Mouse (Mus musculus) NIH3T3 (cell line): ENCODE measurements around the gene Dach1.
A peak's percentile ranks its signal among the peaks of the same experiment; 100 is the strongest.

Experiments
- DNase-seq: peaks from one replicate; pipeline ENCODE4 v3.0.0-alpha.2; 2012; ENCODE audit warnings: low read depth

Dach1 gene

DNA sequence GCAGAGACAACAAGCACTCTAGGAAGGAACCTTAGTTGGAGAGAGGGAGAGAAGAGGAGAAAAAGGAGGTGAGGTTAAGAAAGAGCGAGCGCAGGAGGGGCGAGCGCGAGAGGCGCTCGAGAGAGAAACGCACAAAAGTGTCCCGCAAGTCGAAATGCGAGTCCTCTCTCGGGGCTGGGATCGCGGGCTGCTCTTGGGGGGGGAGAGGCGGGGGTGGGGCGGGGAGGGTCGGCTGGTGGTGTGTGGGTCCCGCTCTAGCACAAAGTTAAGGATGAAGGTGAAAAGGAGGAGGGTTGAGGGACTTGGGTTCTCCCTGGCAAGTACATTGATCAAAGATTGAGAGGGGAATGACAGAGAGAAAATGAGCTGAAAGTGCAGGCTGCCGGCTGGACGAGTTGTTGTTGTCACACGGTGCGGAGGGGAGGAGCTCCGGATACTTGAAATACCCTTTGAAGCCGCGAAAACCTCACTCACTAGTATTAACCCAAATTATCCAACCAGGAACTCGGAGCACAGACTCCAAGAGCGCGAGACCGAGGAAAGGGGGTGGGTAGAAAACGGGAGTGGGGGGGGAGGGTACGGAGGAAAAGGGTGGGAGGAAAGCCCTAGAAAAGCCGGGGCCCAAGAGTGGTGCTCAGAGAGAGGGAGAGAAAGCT, at the start of gene Dach1:
Gene Dach1, minus strand, starts transcription at position 345 of the 656 bp plus-strand sequence.
- DNase-seq: peak; percentile 4

DNA sequence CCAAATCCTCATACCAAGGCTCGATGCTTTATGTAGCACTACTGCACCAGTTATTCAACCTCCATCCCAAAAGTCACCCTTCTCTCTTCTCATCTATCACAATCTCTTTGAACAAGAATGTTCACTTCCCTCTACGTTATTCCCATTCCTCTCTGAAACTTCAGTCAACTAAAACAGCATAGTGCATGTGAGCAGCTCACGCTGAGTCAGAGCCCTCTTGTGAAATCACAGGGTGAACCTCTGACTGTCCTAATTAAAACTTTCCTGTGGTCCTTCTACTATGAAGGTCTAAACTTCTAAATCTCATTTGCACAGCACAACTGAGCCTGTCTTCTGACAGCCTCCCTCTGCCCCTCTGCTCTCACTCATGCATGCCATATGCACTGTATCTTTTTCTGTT, 30.5 kb upstream of the Dach1 start:
- no peak for DNase-seq

DNA sequence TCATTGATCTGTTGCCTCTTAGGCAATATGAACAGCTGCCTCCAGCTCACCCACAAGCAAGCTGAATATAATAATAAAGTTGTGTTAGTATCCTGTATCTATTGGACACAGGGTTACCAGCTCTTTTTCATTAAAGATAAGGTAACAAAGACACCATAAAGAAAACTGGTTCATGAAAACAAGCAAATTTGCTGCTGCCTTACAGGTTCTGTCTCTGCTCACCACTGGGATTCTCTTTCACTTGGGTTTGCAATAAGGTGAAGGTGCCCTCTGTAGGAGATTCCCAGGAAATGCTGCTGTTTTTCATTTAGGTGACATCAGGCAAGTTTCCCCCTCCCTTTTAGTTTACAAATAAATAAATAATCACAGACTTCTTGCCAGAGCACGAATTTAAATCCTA, 12.0 kb upstream of the Dach1 start:
- DNase-seq: peak; percentile 15

DNA sequence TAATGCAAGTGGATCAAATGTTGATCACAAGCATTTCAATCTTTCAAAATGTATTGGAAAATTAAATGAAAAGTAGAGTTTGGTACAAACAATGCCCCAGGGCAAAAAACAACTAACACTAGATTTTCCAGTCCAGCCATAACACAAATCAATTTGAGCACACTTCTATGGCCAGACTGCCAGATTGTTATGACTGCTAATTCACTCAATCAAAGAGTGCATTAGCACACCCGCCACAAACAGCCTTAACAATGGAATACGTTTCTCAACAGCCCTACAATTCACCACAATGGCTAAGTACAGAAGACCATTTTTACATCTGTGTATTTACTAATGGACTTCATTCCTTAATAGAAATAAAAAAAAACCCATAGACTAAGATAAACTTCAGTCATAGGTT, 4.3 kb upstream of the Dach1 start:
- DNase-seq: no peak

DNA sequence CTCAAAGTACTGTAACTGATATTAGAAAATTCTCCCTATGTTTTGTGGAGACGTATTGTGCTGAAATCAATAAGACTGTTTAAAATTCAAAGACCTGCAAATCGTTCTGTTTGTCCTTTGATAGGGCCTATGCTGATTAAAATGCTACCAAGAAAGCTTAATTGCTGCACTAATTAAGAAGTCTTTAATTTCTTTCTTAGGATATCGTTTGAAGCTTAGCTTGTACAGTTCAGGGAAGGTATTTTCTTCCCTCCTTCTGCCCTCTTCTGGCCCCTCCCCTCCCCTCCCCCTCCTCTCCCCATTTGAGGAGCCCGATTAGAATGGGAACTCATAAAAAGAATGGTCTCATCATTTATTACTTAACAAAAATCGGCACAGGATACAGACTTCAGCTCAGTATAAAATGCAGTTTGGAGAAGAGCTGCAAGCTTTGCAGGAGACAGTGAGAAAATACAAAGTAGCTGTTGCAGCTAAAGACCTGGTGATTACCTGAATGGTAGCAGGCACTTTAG, 2.9 kb upstream of the Dach1 start:
- DNase-seq: no peak

GRCm38 (mm10) chr14:98171861-98172260, 2.3 kb upstream of the Dach1 start:
- no peak for DNase-seq

DNA sequence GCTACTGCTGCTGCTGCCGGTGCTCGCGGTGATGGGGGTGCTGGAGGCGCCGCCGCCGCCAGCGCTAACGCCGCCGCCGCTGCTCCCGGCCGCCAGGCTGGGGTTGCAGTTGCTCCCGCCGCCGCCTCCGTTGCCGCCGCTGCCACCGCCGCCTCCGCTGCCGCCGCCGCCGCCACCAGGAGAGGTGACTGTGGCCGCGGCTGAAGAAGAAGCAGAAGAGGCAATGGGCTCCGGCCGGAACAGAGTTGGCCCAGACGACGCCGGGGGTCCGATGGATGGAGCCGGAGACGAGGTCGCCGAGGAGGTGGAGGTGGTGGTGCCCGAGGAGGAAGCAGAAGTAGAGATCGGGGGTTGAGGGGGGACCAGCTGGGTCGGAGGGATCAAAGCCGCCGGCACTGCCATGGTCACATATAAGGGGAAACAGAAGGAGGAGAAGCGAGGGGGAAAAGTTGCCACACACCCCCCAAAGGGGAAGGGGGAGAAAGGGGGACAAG, 610 bp downstream of the Dach1 start:
- no peak for DNase-seq

DNA sequence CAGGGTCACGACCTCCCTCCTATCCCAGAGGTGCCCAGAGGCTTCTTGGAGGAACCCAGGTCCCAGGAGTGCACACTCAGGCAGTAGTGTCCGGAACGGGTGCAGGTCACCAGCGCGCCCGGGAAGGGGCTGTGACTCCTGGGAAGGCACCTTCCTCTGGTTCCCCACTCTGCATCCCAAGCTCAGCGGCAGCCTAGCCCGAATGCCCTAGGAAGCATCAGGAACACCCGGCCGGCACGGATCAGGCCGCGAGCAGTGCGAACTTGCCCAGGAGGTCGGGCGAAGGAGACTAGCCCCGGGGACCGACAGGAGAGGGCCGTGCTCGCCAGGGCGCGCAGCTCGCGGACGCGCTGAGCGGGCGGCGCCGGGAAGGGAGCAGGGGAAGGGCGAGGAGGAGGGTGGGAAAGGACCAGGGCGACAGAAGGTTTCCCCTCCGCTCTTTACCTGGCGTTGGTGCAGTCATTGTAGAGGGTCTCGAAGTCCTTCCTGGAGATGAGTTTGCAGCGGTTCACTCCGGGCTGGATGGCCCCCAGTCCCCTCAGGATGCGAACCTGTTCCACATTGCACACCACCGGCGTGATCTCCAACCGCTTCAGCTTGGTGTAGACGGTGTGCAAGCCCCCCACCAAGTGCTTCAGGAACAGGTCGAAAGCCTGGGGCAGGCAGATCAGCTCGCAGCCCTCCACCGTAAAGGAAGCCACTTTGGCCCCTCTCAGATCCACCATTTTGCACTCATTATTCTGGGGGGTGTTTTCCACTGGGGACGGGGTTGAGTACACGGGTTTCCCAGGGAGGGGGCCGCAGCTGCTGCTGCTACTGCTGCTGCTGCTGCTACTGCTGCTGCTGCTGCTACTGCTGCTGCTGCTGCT, 1.3 kb downstream of the Dach1 start:
- no peak for DNase-seq

GRCm38 (mm10) chr14:98167186-98168038, 2.2 kb downstream of the Dach1 start:
- no peak for DNase-seq

DNA sequence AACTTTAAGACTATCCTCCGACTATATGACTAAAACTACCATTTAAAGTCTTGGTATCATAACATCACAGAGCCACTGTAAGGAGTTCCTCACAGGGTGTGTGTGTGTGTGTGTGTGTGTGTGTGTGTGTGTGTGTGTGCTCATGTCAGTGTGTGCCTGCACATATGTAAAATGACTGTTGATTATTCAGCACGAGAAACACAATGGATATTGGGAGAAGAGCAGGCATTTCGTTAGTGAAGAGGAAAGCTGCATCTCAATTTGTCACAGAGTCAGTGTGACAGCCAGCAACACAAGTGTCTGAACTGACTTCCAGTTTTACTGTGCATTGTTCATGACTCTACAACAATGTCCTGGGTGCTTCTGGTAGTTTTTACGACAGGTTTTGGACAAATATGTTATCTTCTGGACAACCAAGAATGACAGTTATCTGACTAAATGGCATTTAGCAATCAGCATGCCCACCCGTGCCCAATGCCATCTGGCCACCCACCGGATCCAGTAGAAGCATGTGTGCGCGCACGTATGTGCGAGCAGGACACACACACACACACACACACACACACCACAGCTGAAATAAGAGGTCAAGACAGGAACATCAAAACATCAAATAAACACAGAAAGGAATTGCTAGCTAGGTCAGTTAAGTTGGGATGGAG, 3.1 kb downstream of the Dach1 start:
- no peak for DNase-seq

- no peak for DNase-seq
These were observed 12.8 kb downstream of the Dach1 start for GRCm38 (mm10) chr14:98156753-98157152.

DNA sequence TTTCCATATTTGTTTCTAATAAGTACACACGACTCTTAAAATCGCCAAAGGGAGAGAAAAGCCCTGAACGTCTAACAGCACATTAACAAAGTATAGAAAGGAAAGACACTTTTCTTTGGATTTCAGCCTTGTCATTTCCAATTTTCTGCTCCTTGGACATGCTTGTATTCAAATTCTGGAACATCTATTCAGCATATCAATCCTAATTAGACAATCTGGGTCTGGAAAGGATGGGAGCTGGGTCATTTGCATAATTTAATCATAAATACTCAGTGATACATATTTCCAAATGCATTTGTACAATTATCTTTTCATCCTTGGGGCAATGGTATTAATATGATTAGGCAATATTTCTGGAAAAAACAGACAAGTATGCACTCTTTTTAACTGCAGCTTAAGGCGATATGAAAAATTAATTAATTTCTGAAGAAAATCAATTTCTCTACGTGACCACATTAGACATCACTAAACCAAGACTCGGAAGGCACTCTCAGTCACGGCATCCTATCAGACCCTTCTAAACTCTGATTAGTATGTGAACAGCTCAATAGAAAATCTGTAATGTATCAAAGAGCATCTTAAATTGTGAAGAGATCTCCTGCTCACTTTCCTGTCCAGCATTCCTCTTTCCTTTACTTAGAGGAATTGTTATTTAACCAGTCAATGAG, 13.7 kb downstream of the Dach1 start:
- DNase-seq: no peak

GRCm38 (mm10) chr14:98154832-98155422, 14.6 kb downstream of the Dach1 start:
- no peak for DNase-seq

- no peak for DNase-seq
These were observed 27.8 kb downstream of the Dach1 start for GRCm38 (mm10) chr14:98141758-98142157.

DNA sequence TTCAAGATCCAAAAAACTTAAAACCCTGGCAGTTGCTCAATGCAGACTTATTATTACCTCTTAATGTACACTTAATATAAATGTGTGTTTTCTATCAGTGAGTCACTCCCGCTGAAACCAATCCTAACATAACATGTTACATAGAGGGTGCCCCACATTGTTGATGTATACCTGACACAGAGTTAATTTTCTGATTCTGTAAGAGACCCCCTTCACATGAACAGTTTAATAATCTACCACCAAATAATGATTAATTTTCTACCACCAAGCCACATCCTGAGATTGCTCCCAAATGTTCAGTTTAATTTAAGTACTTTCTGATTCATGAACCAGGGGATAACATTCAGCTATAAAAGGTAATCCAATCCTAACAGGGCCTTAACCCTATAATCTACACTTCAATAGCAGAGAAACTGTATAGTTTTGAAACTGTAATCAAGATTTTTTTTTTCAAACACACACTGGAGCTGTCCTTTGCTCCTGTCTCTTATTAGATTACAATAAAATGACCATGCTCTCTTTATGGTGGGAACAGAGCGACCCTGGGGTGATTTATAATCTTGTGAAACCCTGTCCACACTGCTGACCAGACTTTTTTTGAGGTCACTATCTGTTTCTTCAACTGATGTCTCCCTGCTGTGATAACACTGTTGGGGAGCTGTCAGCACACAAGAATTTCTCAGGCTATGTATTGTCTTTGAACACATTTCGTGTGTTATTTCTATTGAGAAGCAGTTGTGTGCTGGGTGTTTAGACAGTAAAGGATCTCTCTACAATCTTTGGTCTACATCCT, 30.5 kb downstream of the Dach1 start:
- no peak for DNase-seq

GRCm38 (mm10) chr14:98134546-98134945, 35.0 kb downstream of the Dach1 start:
- no peak for DNase-seq

GRCm38 (mm10) chr14:98123032-98123431, 46.5 kb downstream of the Dach1 start:
- DNase-seq: no peak

DNA sequence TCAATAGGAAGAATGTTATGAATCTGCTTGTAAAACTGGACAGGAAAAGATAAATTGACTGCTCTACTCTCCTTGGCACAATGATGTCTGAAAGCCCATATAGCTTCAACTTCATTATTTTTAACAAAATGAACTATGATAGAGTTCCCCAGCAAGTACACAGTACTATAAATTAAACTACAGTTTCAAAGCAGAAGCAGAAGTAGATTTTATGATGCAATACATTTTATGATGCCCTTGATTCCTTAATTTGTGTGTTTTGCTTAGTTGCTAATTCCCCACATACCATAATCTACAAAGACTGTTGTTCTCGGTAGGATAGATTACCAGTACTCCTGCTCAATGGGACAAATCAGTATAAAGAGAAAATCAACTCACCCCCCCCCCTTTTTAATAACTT, 52.9 kb downstream of the Dach1 start:
- no peak for DNase-seq

DNA sequence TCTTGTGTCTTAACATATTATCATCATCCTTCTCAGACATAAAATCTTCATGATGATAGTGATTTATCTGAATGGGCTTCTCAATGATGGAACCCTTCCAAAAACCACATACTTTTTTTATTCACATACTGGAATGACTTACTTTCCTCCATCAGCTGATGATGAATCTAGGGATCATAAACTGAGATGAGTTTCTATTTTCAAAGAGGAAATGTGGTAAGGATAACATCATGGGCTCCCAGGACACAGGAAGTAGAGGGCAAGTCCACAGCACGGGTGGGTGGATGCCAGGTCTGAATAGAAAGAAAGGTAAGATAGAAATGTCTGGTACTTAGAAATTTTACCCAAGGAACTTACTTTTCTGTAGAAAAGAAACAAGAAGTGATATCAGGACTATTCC, 56.5 kb downstream of the Dach1 start:
- DNase-seq: no peak

DNA sequence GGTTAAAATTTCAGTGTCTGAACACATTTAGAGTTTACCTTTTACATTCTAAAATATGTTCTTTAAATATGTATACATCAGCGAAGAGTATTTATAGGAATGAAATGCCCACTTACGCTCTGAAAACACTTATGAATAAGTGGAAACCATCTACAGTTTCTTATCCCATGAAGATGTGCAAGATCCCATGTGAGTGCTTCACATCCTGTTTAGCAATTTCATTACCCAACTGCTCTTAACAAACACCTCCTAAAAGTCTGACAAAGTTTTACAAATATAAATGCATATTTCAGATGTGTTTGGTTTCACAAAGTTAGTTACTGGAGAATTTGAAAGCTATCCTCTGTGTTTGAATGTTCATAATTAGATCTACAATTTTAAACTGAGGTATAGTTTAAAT, 59.6 kb downstream of the Dach1 start:
- DNase-seq: no peak
